Mouse (Mus musculus) brain, embryonic 14.5 days (tissue): ENCODE results near the gene Slc28a1. TPM values are rescaled to one million over a fixed set of nuclear protein-coding genes. Genes with fewer than 3 reads are reported as not detected.
A peak's percentile ranks its signal among the peaks of the same experiment; 100 is the strongest.

Experiments used
- DNase-seq: peaks from one replicate; pipeline ENCODE4 v3.0.0-alpha.2; 2011; ENCODE audit warnings: low read depth
- CTCF ChIP-seq: fragments of 200-500 bp; IDR thresholded peaks from 2 replicates; pipeline ENCODE4 v1.5.1; 2012; ENCODE audit warnings: inconsistent platforms, mild to moderate bottlenecking, moderate library complexity, borderline replicate concordance; ENCODE audit not compliant: insufficient read depth, insufficient read length; ENCODE audit errors: extremely low read depth
- POLR2A ChIP-seq: fragments of 200-500 bp; IDR thresholded peaks from 2 replicates; pipeline ENCODE4 v1.6.1; 2012; ENCODE audit warnings: mild to moderate bottlenecking, inconsistent platforms, borderline replicate concordance; ENCODE audit not compliant: poor library complexity, insufficient read depth, insufficient read length, severe bottlenecking; ENCODE audit errors: extremely low read depth
- polyA plus RNA-seq: library from polyadenylated mRNA; depleted of rRNA; stranded (reverse); fragments of >200 nt; gene quantifications from 2 replicates; pipeline ENCODE4 v1.2.3, GENCODE M21; 2012

Gene Slc28a1
- polyA plus RNA-seq, 1 experiment = 0.03 TPM

DNA sequence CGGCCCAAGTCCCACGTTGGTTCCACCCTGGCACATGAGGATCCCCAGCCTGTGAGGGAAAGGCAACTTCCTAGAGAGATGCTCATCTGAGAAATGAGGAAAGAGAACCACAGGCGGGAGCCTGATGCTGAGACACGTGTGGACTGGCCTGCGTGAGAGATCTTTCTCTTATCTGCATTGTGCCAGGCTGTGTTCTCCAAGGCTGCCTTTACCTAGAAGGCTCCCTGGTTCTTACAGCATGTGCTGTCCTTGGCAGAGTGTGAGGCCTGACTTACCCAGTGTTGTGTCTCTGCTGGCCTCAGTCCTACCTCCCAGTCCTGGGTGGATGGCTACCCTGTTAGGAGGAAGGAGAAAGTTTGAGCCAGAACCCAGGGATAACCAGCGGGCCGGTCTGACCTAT, 11.7 kb upstream of the Slc28a1 start:
- no peak for TF ChIP-seq POLR2A
- TF ChIP-seq CTCF = no peak
- DNase-seq = no peak

DNA sequence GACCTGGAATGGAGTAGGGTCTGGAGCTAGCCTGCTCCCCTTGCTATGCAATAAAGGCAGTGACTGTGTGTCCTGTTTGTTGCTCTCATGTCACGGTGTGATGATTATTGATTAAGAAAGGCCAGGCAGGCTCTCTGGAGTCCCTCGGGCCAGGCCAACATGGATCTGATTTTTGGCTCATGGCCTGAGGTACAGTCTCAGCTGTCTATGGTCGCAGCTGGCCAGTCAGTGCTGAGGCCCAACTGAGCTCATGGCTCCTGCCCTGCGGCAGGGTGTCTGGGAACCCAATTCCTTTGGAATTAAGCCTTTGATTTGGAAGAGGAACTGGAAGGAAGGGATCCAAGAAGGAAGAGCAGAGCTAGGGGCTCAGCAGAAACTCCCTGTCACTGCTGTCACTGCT, 9.1 kb upstream of the Slc28a1 start:
- no peak for DNase-seq
- TF ChIP-seq CTCF (no peak), POLR2A (no peak)

DNA sequence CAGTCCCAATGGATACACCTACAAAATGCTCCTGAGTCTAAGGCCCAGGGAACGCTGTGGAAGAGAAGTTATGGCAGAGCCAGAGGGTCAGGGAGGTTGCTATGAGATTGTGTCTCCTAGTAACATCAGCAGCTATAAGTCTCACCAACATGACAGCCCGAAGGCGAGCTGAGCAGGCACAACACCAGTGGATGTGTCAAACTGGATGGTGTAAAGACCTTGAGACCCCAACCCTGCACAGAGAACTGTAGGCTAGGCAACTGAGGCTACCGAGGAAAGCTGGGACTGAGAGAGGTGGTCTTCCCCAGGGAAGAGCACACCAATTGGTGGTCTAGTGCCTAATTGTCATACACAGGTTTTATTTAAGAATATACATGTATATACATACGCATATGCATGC, 6.4 kb upstream of the Slc28a1 start:
- TF ChIP-seq CTCF = no peak
- TF ChIP-seq POLR2A = no peak
- no peak for DNase-seq

DNA sequence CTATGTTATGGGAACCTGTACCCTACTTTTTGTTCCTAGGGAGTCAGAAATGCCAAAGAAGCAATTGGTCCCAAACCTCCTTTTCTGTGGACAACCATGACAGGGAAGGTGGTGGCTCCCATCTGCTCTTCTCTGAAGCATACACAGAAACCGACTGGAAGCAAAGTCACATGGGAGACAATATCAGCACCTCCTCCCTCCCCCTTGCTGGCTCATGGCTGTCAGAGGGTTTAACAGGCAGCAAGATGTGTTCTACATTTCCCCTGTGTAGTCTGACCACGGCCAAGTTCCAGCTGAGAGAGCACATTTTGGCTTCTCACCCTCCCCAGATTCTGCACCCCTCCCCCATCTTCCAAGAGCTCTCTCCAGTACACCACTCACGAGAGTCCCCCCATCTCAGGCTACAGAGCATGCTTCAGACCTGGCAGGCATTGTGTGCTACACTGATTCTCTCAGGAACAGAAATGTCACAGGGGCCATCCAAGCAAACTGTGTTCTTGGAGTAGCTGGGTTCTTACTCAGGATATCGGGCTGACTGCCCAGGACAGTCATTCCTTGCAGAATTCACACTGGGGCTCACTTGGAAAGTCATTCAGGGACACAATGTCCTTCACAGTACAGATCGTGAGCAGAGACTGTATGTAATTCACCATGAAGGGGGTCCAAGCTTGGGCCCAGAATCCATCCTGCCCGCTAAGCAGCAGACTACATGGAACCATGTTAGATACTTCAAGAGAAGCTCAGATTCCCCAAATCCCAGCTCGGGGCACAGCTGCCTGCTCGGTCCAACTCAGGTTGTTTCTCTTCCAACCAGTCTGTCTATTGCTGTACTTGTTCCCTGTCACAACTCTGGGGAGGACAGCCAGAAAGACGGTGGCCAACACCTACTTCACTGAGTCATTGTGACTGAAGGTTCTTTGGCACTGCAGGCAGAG, 4.6 kb upstream of the Slc28a1 start:
- TF ChIP-seq POLR2A (no peak), CTCF (no peak)
- DNase-seq = peak; percentile 13

DNA sequence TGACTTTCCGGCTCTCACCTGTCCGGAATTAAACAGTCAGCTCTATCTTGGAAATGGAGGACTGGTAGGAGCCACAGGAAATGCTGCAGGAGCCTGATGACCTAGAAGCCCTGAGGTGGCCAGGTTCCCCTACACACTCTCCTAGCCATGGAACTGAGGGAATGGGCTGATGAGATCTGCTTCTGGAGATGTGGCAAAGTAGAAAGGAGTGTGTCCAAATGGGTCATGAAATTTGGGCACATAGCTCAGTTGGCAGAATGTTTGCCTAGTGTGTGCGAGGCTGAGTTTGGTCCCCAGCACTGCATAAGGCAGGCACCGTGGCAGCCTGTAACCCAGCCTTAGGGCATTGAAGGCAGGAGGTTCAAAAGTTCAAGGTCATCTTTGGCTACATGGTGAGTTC, 3.8 kb upstream of the Slc28a1 start:
- no peak for DNase-seq
- no peak for TF ChIP-seq POLR2A

DNA sequence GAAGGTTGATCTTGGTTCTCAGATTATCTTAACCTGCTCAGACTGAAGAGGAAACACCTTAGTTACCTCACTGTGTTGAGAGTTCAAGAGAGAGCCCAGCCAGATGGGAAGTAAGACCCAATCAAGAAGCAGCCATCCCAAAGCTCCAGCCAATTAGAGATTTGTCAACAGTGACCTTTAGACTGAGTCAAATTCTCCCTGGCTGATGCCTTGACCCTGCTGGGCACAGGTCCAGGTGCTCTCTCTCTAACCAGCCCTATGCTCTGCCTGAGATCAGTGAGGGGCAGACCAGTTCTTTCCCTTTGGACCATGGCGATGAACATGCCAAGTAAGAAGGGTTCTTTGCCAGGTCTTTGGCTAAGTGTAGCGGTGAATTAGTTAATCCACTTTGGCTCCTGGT, 2.9 kb upstream of the Slc28a1 start:
- TF ChIP-seq POLR2A = no peak
- TF ChIP-seq CTCF = no peak

DNA sequence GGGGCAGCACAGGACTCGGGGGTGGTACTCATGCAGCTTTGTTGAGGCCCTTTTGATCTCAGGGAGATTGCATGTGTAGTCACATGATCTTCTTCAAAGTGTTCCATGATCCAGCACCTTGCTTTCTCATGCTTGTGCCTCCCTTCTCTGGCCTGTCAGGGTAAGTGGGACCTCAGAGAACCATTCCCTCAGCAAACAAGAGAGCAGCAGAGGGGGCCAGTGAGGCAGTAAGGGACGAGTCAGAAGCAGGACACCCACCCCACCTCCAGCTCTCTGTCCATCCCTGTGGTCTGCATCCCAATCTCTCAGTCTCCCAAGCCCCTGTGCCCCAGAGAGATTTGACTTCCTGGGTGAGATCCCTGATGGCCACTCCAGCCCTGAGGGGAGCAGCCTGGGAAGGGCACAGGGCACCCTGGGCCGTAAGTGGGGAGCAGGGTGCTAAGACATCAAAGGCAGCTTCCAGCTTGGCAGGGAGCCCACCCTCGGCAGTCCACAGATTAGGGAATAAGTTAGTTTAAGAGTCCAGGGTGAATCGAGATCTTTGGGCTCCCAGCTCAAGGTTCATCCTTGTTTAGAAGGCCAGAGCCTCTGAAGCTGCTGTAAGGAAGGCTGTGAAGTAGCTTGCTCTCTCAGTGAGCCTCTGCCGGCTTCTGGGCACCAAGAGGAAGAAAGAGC, 1.8 kb upstream of the Slc28a1 start:
- TF ChIP-seq CTCF (no peak), POLR2A (no peak)
- DNase-seq = no peak

More for the DNA sequence above, 2.9 kb upstream of the Slc28a1 start:
- DNase-seq = no peak

DNA sequence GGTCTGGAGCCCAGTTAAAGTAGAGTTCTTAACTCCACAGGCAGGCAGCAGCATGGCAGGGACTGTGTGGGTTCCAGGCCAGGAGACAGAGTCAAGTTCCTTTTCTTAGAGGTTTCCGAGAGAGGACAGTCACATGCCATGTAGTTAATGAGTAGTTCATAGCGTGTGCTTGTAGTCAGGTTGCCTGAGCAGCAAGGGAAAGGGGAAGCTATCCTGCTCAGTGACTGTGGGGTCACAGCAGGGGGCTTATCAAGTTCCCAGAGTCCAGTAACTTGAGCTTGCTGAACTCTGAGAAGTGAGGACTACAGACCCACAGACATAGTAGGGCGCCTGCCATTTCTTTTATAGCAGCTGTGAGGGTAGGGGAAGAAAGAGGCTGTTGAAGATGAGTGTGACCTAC, 6.5 kb downstream of the Slc28a1 start:
- TF ChIP-seq CTCF = no peak
- no peak for TF ChIP-seq POLR2A
- no peak for DNase-seq

DNA sequence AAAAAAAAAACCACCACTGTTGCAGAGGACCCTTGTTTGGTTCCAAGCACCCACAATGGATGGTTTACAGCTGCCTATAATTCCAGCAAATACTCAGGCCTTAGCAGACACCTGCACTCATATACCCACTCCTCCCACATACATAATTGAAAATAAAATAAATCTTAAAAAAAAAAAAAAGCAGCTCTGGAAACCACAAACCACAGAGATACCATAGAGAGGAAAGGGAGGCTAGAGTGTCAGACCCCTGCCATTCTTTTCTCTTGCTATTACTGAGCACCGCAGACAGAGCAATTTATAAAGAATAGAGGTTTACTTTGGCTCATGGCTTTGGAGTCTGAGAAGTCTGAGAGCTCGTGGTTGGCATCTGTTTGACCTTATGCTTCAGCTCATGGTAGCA, 8.2 kb downstream of the Slc28a1 start:
- DNase-seq = no peak
- no peak for TF ChIP-seq POLR2A
- no peak for TF ChIP-seq CTCF

DNA sequence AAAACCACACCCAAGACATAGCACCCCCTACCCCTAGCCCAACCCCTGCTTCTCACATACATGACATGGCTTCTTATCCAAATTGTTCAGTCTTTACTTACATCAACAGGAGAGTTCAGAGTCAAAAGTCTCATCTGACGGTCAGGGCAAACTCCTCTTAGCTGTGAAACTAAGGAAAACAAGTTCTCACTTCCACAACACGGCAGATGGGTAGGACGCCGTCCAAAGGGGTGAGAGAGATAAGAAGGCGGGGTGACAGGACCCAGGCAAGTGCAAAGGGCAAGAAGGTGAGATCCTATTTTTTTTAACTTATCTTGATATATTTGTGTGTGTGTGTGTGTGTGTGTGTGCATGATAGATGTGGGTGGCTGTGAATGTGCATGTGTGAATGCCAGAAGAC, 9.0 kb downstream of the Slc28a1 start:
- DNase-seq = no peak
- TF ChIP-seq POLR2A = no peak
- TF ChIP-seq CTCF = no peak

DNA sequence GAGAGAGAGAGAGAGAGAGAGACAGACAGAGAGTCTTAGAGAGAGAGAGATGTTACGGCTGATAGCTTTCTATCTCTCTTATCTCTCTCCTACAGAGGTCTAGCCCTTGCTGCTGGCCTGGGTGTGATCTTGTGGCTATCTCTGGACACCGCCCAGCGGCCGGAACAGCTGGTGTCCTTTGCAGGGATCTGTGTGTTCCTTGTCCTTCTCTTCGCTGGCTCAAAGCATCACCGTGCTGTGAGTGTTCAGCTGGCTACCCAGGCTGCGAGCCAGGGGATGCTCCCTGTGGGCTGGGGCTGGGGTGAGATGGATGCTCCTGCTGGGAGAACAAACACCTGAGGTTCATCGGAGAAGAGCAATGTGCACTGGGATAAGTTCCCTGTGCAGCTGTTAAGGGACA, 10.2 kb downstream of the Slc28a1 start:
- DNase-seq = no peak
- TF ChIP-seq POLR2A (no peak), CTCF (no peak)

DNA sequence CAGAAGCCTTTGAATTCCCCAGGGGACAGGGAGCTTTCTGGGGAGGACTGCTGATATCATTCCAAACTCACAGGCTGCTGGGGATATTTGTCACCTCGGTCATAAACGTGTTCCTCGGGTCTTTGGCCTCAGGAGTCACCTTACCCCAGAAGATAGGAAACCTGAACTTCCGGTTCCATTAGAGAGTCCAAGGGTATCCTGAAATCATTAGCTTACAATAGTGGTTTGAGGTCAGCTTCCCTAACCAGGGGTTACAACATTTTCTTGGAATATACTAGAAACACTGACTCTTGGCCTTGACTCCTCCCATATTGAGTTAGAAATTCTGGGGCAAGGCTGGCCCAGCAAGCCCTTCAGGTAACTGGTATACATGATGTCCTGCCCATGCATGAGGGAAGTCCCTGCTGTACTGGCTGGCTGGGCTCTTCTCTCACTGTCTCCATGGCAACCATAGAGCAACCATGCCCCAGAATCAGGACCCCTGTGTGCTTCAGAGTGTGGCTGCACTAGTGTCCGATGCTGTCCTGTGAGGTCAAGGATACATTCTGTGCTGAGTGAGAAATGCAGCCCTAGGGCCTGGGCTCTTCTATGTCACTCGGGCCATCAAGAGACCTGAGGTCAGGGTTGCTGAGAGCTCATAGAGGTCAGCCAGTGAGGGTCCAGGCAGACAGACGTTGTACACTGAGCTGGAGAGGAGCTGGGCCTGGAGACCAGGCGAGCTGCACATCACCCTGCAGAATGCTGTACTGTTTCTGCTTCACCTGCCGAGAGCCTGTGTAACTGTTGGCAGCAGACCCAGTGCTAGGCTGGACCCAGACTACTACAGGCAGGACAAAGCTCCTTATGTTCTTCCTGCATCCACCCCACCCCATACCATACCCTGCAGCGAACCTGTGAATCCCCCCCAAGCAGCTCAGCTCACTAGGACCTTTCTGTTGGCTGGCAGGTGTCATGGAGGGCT, 10.9 kb downstream of the Slc28a1 start:
- TF ChIP-seq CTCF (no peak), POLR2A (no peak)
- DNase-seq = peak; percentile 30
